Mouse (Mus musculus) B cell, adult 2 months (primary cell): ENCODE measurements at regions not wholly inside any gene's neighbourhood (a gene's known extent, or its start where the extent isn't known, plus 50 kb on each side); places are given as distances from the start of the nearest gene placed in this dataset.
A peak's percentile ranks its signal among the peaks of the same experiment; 100 is the strongest.
"Not testable (repeated sequence)": the region's sequence is repeated elsewhere in the genome, so short reads cannot be mapped to it uniquely, and the experiment has no call there.

Experiments used
- DNase-seq, 2 experiments: peaks; one replicate each; pipeline ENCODE4 v3.0.0; 2022

- DNase-seq = no peak
Measured at GRCm38 (mm10) chr11:23079936-23080794, 72.8 kb downstream of the Fam161a start.

GRCm38 (mm10) chr11:23081616-23082015, 74.3 kb downstream of the Fam161a start:
- DNase-seq = no peak

- not testable (repeated sequence) for DNase-seq
Measured at GRCm38 (mm10) chr11:23083811-23084210, 76.5 kb downstream of the Fam161a start.

- no peak for DNase-seq
Measured at GRCm38 (mm10) chr11:23095287-23095686, 88.0 kb downstream of the Fam161a start.

DNA sequence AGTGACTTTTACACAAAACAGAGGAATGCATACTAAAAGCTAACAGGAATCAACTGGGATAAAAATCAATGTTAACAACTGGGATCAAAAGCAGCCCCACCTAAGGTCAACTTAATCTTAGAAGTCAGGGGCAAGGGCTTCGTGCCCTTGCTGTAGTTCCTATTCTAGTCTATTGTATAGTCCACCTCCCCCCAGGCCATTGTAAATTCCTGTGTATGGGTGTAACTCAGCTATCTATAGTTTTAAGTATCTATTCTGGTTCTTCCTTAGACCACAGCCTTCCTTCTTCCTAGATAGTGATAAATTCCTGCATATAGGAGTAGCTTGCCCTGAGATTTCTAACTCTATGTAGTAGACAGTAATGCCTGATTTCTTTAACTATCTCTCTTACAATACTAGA, 88.4 kb downstream of the Fam161a start:
- not testable (repeated sequence) for DNase-seq

- no peak for DNase-seq
Measured at GRCm38 (mm10) chr11:23096451-23097222, 89.3 kb downstream of the Fam161a start.

DNA sequence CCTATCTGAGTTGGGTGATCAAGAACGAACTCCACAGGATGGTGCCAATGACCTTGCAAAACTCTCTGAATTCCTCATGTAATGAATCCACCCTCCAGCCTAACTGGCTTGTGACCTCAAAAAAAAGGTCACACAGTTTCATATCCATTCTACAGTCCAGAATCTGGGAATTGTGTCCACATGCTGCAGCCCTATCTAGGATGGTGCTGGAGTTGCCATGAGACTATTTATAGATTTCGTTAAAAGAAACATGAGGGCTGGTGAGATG, 89.8 kb downstream of the Fam161a start:
- DNase-seq = no peak

DNA sequence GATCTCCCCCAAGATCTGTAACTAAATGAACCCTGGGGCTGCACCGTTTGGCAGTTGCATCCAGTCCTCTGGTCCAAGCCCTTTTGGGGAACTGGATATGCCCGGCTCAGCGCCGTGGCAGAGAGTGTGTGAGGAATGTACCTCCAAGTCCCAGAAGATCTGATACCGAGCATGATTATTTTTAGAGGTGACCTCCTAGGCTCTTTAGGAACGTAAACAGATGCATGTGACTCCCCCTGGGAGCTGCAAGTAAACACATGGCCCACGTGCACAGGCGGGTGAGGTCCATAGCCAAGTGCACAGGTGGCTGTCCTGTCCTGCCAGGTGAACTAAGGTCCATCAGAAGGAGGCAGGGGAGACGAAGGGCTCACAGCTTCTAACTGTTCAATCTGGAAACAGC, 107.3 kb downstream of the Fam161a start:
- DNase-seq = no peak

DNA sequence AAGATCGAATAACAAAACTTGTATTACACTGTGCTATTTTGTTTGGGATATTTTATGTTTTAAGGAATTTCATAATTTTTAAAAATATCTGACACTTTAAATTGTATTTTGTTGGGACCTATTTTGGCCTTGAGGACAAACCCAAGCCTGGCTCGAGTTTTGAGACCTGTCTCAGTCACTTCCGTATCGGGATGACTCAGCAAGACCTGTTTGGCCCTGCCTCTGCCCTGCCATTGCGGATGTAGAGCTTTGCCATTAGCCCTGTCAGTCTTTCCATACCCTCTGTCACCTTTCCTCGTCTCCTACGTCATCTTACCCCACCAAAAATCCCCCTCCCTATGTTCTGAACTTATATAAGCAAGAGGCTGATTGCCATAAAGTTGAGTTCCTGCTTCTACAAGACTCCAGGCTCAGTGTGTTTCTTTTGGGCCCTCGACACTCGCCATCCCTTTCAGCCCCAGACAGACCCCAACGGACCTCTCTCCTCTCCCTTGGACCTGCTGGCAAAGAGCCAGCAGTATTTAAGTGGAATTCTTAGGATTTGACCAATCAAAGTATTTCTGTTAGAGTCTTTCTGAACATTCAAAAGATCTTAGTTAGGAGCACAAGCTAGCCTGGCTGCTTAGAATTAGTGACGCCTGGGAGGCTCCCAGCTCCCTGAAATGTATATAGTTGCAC, 113.3 kb downstream of the Fam161a start:
- DNase-seq = no peak

DNA sequence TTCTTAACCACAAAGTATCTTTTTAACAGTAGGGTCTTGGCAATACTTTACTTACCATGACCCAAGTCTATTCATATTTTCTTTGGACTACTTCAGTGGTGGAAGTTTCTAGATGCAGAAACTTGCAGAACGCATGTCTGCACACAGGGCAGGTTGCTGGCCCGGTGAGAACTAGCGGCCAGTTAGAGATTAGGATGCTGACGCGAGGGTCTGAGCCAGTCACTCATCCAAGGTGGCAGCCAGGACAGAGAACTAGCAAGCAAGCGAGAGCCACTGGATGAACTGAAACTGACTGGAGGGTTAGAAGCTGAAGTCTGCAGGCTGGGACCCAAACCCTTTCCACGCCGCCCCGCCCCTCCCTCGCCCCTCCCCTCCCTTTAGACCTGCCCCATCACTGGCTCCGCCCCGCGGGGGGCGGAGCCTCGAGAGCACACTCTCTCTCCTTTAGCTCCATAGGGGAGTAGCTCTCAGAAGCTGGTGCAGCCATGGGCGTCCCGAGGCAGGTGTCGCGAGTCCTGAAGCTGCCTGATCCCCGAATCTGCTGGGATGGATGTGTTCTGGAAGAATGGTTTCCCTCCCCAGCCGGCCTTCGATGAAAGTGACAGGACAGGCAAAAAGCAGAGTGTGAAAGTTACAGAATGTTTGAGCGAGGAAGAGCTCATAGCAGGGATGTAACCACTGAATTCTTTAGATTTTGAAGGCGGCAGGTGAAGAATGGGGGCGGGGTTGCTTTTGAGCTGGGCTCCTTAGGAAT, 117.0 kb downstream of the Fam161a start:
- DNase-seq = peak; percentile 29 to 34

- no peak for DNase-seq
Measured at GRCm38 (mm10) chr11:23131122-23131521, 123.8 kb downstream of the Fam161a start.

DNA sequence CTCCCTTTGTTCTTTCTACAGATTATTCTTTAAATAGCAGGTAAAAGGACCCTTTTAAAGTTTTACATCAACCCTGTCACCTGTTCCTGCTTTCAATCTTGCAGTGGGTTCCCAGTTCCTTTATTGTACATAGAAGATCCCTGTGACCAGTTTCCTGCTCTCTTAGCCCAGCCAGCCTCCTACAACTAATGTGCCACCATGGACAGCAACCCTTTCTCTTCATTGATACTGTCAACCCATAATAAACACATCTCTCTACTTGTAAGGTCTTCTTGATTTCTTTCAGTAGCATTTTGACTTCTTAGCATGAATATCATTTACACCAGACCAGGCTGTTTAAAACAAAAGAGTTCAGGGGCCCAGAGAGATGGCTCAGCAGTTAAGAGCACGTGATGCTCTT, 124.2 kb upstream of the Xpo1 start:
- no peak for DNase-seq

DNA sequence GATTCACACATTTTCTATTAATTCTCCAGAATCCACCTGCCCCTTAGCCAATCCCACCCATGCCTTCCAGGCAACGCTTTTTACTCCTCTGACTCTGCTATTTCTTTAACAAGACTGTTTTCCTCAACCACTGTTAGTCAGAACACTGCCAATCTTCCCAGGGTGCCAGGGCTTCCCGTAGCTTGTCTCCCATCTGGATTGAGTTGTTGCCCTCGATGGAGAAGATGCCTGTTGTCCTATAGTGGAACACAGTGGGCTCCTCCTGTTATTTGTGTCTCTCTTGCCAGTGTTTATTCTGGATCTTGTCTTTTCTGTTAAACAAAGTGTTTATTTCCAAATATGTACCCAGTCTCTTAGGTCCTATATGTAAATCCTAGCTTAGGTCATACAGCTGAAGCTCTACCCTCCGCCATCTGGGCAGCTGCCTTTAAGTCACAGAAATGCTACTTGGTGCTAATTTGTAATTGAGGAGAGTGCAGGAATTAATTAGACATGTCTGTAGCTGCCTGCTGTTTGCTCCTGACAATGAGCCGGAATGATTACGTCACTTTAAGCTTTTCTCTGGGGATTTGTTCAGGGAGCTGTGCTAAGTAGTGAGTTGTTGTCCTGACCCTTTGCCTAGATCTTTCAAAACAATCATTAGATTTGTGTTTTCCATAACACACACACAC, 115.3 kb upstream of the Xpo1 start:
- no peak for DNase-seq

GRCm38 (mm10) chr11:23141100-23141837, 114.6 kb upstream of the Xpo1 start:
- no peak for DNase-seq

GRCm38 (mm10) chr11:23148048-23148596, 107.7 kb upstream of the Xpo1 start:
- DNase-seq = no peak

- peak; percentile 16 to 22 for DNase-seq
Measured at GRCm38 (mm10) chr11:23149556-23150244, 106.1 kb upstream of the Xpo1 start.

GRCm38 (mm10) chr11:23154851-23155250, 101.0 kb upstream of the Xpo1 start:
- DNase-seq = no peak

- DNase-seq = no peak
Measured at GRCm38 (mm10) chr11:23168546-23169218, 87.2 kb upstream of the Xpo1 start.

GRCm38 (mm10) chr11:23169742-23170428, 86.0 kb upstream of the Xpo1 start:
- DNase-seq = no peak

- no peak for DNase-seq
Measured at GRCm38 (mm10) chr11:23170813-23171212, 85.0 kb upstream of the Xpo1 start.
